Mouse (Mus musculus): ENCODE data around the gene Slc4a8.

DNA sequence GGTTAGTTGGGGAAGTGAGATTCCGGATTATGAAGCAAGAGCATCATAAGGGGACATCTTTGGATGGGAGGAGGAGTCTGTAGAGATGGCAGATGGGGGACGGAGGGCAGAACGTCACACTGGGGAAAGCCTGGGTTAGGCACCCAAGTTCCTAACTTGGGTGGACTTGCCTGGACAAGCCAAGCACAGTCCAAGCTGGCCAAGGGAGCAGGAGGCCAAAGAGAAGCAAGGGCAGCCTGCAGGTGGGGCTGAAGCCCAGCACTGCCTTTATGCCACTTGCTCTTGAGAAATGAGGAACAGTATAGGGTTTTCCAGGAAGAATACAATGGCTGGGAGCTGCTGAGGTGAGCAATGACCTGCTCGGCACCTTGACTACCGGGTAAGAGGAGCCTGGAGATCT is 42.3 kb upstream of the Slc4a8 start:
- TF ChIP-seq CTCF (IDR thresholded peaks at IDR 0.05; ENCODE audit: low read depth) (no peak), EP300 (IDR thresholded peaks at IDR 0.05; ENCODE audit: low read depth) (no peak)

Measured in liver, postnatal 0 days (tissue).